11 mouse cellular contexts compared by ENCODE assay signal in the genomic region with DNA sequence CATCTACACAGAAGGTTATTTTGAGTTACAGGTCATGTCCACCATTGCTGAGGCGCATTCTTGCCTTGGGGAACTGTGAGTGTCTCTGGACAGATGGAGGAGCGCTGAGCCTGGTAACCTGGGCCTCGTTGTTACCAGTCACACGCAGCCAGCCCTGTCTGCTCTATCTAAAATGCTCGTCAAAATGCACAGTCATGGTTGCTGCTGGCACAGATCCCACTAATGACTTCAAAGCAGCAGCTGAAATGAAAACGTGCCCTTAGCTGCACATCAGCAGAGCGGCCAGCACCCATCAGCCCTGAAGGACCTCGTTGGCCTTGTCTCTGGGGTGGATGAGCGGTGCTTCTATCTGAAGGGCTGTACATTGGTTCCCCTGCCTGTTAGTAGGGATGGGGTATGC.
A peak's percentile ranks its signal among the peaks of the same experiment; 100 is the strongest.
DNase-seq lines count a peak whose midpoint lies in the region; ATAC-seq lines count a peak whose summit lies in the region.
"Had no signal": no experiment of that assay in that cellular context is flagged by ENCODE, and none has a peak within 500 bp of the region (broad histone marks: within the 10 kb centered on the region; RNA-seq: fewer than 3 reads in every experiment).

No protein-coding gene starts in this region.

- ATAC-seq in common myeloid progenitor, adult 5-6 weeks (replicated peaks; ENCODE audit: low read depth, poor library complexity, severe bottlenecking) = peak; percentile 53
- ATAC-seq: intestine, postnatal 0 days had no signal

- DNase-seq in layer of hippocampus, adult 11-12 months (ENCODE audit: low spot score) = peak; percentile 21
- no peak for DNase-seq in layer of hippocampus, postnatal 10 days (ENCODE audit: low spot score in 2 of 2)
- peak; percentile 29 for DNase-seq in 416B (ENCODE audit: low read depth)
- DNase-seq in MEL-GATA-1-ER (ENCODE audit: extremely low read depth, low read depth) = peak; percentile 7
- no peak for DNase-seq in retina, embryonic 14.5 days (ENCODE audit: low spot score)
- no peak for DNase-seq in left cerebral cortex, adult 11 months (ENCODE audit: low spot score)
- DNase-seq: gastrocnemius, adult 2 months; heart, postnatal 36 days; lung, postnatal 36 days had no signal

Comparison
In these comparisons a context has a peak if more than half of its experiments do, and no peak if none do; other contexts are left out.
1. DNase-seq: peak in layer of hippocampus, adult 11-12 months (single experiment), 416B (single experiment) and MEL-GATA-1-ER (single experiment); none in layer of hippocampus, postnatal 10 days (0 of 2), retina, embryonic 14.5 days (single experiment) and left cerebral cortex, adult 11 months (single experiment).